Mouse (Mus musculus): ENCODE measurements around the gene Coq6. TPM values are rescaled to one million over a fixed set of nuclear protein-coding genes. Genes with fewer than 3 reads are reported as not detected.

Gene Coq6
- total RNA-seq, 2 experiments from 2014 or later, result 26.2 to 28.3 TPM

- no peak for DNase-seq (ENCODE audit: low spot score in 2 of 2)
These were observed 32.4 kb downstream of the Coq6 start for GRCm38 (mm10) chr12:84393847-84394246.

- DNase-seq (ENCODE audit: low spot score in 2 of 2), result no peak
These were observed 35.7 kb downstream of the Coq6 start for GRCm38 (mm10) chr12:84396947-84397679.

GRCm38 (mm10) chr12:84397685-84398084 is 36.2 kb downstream of the Coq6 start:
- DNase-seq (ENCODE audit: low spot score in 2 of 2), result no peak

GRCm38 (mm10) chr12:84398629-84399028 is 37.2 kb downstream of the Coq6 start:
- no peak for DNase-seq (ENCODE audit: low spot score in 2 of 2)

GRCm38 (mm10) chr12:84399135-84399534 is 37.7 kb downstream of the Coq6 start:
- DNase-seq (ENCODE audit: low spot score in 2 of 2), result no peak

GRCm38 (mm10) chr12:84399663-84400062 is 38.2 kb downstream of the Coq6 start:
- DNase-seq (ENCODE audit: low spot score in 2 of 2), result no peak

- DNase-seq (ENCODE audit: low spot score in 2 of 2), result no peak
These were observed 38.6 kb downstream of the Coq6 start for GRCm38 (mm10) chr12:84400068-84400467.

- DNase-seq (ENCODE audit: low spot score in 2 of 2), result no peak
These were observed 39.2 kb downstream of the Coq6 start for GRCm38 (mm10) chr12:84400653-84401052.

- no peak for DNase-seq (ENCODE audit: low spot score in 2 of 2)
These were observed 41.5 kb downstream of the Coq6 start for GRCm38 (mm10) chr12:84402923-84403322.

- DNase-seq (ENCODE audit: low spot score in 2 of 2), result no peak
These were observed 43.1 kb downstream of the Coq6 start for GRCm38 (mm10) chr12:84404541-84404940.

GRCm38 (mm10) chr12:84407259-84407658 is 45.8 kb downstream of the Coq6 start:
- no peak for DNase-seq (ENCODE audit: low spot score in 2 of 2)

GRCm38 (mm10) chr12:84407874-84408818 is 46.7 kb downstream of the Coq6 start:
- DNase-seq (ENCODE audit: low spot score in 2 of 2), result no peak

- DNase-seq (ENCODE audit: low spot score in 2 of 2), result peak; percentile 90 to 94
These were observed 47.5 kb downstream of the Coq6 start, which contains the start of the genes Entpd5 and Bbof1 for GRCm38 (mm10) chr12:84408819-84409507. Gene Entpd5, minus strand, starts transcription at chr12:84409029. Gene Bbof1, plus strand, starts transcription at chr12:84409071.

- peak; percentile 76 to 83 for DNase-seq (ENCODE audit: low spot score in 2 of 2)
These were observed 55.6 kb downstream of the Coq6 start, which contains the start of gene Rnf113a2 for GRCm38 (mm10) chr12:84416834-84417604. Gene Rnf113a2, plus strand, starts transcription at chr12:84417196.

GRCm38 (mm10) chr12:84417605-84417922 is 56.1 kb downstream of the Coq6 start:
- no peak for DNase-seq (ENCODE audit: low spot score in 2 of 2)

Other genes with a start within 250 kb of the Coq6 start
- gene Dnal1, start 247.3 kb upstream of the Coq6 start, total RNA-seq (2021), result 10 to 100 TPM; 80.0 to 82.5 TPM
- gene Pnma1, start 213.2 kb upstream of the Coq6 start, total RNA-seq (2021), result 1 to 10 TPM; 5.9 to 6.6 TPM
- 10 to 100 TPM; 13.3 to 13.5 TPM for gene Elmsan1, start 142.8 kb upstream of the Coq6 start, total RNA-seq (2021)
- gene Ptgr2, start 76.4 kb upstream of the Coq6 start, total RNA-seq (2021), result 10 to 100 TPM; 29.1 to 34.5 TPM
- 10 to 100 TPM; 35.7 to 41.9 TPM for gene Zfp410, start 44.8 kb upstream of the Coq6 start, total RNA-seq (2021)
- 10 to 100 TPM in 1 of 2 experiments, 1 to 10 TPM in 1; 9.4 to 10.5 TPM for gene Fam161b, start 176 bp downstream of the Coq6 start, total RNA-seq (2021)
- 10 to 100 TPM; 22.0 to 25.1 TPM for gene Entpd5, start 47.4 kb downstream of the Coq6 start, total RNA-seq (2021)
- 1 to 10 TPM; 6.8 to 8.7 TPM for gene Bbof1, start 47.4 kb downstream of the Coq6 start, total RNA-seq (2021)
- gene Rnf113a2, start 55.5 kb downstream of the Coq6 start, total RNA-seq (2021), result 10 to 100 TPM; 12.0 to 14.5 TPM
- gene Aldh6a1, start 89.3 kb downstream of the Coq6 start, total RNA-seq (2021), result 10 to 100 TPM; 38.2 to 40.3 TPM
- 10 to 100 TPM; 15.4 to 17.7 TPM for gene Lin52, start 89.8 kb downstream of the Coq6 start, total RNA-seq (2021)
- gene Vsx2, start 208.1 kb downstream of the Coq6 start, total RNA-seq (2021), result under 1 TPM; 0.11 to 0.27 TPM

Data from layer of hippocampus, postnatal 10 days (tissue).